Mouse (Mus musculus): ENCODE measurements at regions not wholly inside any gene's neighbourhood (a gene's known extent, or its start where the extent isn't known, plus 50 kb on each side); places are given as distances from the start of the nearest gene placed in this dataset.
"Not testable (repeated sequence)": the region's sequence is repeated elsewhere in the genome, so short reads cannot be mapped to it uniquely, and the experiment has no call there.

DNA sequence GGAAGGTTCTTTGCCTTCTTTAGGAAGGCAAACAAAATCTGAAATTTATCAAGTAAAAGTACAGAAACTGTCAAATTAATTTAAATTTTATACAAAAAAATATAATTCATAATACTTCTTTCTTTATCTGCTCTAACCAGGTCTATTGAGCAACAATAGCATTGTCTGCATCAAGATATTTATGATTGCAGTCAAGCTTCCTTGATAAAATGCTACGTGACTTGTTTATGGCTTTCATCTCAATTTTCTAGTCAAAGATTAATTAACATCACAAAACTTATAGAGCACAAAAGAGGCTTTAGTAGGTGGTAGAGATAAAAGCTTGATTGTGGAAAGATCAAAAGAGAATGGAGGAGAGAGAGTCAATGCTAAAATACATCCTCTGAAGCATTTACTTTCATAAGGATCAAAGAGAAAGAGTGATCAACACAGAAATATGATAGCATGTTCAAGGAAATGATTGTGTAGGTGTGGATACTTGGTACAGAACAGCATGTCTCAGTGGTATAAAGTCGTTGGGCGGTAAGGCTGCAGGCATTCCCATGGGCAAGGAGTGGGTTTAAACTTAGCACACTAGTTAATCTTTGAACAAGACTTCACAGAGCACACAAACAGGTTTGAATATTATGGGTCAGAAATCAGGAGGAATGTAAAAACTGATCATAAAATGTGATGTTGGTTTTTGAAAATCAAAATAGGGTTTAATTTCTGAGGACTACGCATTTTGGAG, 164.3 kb upstream of the Speer4f2 start:
- no peak for DNase-seq (ENCODE audit: low spot score in 2 of 2)

DNA sequence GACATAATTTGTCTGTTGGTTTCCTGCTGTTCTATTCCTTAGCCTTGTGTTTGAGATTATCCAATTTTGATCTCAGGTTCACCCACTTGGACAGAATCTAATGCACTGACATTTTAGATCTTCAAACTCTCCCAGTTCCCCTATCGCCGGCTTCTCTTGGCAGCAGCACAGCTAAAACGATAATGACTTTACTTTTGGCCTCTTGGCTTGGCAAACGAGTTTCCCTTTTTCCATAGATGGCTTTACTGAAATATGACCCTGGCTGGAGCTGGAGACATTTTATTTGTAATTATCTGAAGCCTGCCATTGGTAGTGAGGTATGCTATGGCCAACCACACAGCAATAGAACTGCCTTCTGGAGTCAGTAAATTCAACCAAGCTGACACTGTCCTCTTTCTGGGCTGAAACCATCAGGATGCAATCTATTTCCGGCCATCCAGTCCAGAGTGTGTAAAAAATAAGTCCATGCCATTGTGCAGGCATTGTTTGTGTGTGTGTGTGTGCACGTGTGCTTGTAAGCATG, 162.2 kb upstream of the Speer4f2 start:
- DNase-seq (ENCODE audit: low spot score in 2 of 2) = no peak

GRCm38 (mm10) chr5:17223542-17223941, 149.4 kb upstream of the Speer4f2 start:
- DNase-seq (ENCODE audit: low spot score in 2 of 2) = not testable (repeated sequence)

DNA sequence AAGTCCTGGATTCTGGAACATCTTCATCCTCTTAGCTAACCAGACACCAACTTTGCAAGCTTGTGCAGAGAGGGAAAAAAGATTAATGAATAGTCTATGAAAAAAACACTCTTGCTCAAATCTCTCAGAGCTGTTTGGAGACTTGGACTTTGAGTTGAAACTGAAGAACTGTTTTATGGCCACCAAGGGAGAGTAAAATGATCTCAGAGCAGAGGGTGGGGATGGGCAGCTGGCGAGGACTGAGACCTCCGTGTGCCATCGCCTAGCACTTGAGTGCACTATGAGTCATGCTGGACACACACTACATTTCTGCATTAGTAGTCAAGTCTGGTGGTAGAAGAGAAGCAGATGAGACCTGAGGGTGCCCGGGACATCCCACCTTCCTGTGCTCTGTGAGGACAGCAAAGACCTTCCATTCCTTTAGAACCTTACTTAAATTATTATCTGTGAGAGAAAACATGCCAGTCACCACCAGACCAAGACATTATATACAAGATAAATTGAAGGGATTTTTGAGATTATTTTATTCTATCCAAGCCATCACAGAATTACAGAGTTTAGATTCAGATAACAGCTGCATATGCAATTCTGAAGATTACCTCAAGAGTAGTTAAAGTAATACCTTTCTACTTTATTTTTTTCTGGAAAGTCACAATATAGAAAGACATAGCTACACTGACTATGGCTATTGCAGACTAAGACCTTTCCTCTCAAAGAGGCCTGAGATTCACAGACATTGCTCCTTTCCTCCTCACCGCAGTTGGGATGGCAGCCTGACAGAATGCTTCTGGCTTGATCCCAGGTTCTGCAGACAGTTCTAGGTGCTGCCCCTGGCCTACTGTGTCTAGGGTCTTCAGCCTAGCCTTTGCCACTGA, 125.0 kb upstream of the Speer4f2 start:
- no peak for DNase-seq (ENCODE audit: low spot score in 2 of 2)

GRCm38 (mm10) chr5:17260541-17261325, 112.2 kb upstream of the Speer4f2 start:
- no peak for DNase-seq (ENCODE audit: low spot score in 2 of 2)

DNA sequence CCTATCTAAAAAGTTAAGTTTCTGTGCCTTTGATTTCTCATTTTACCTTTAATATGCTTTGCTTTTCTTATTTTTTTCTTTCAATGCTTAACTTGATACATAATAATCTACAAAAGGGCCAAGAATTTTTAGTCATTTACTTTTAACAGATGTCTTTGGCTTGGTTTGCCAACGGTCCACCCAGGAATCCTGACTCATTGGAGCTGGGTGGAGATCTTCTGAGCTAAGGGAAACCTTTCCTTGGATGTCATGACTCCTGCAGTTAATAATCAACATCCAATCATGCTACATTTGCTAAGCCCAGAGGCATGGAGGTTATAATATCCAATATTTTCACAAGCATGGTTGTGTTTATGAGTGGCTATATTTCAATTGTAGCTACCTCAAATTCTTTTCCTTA, 110.9 kb upstream of the Speer4f2 start:
- no peak for DNase-seq (ENCODE audit: low spot score in 2 of 2)

DNA sequence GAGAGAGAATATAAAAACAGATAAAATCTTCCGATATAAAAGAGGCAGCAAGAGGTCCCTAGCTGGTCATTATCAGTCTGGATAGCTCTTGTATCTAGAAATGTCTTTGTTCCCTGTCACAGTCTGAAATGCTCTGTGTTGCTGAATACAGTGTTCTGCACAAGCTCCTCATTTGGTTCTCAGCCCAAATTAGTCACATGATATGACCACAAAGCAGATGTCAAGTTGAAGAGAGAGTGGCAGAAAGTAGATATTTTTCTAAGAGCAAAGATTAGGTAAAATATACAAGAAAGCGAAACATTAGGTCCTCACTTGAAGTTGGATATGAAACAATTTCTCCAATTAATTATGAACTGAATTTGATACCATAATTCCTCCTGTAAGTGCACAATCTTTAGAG, 101.8 kb upstream of the Speer4f2 start:
- no peak for DNase-seq (ENCODE audit: low spot score in 2 of 2)

GRCm38 (mm10) chr5:17271722-17272479, 101.1 kb upstream of the Speer4f2 start:
- DNase-seq (ENCODE audit: low spot score in 2 of 2) = no peak

DNA sequence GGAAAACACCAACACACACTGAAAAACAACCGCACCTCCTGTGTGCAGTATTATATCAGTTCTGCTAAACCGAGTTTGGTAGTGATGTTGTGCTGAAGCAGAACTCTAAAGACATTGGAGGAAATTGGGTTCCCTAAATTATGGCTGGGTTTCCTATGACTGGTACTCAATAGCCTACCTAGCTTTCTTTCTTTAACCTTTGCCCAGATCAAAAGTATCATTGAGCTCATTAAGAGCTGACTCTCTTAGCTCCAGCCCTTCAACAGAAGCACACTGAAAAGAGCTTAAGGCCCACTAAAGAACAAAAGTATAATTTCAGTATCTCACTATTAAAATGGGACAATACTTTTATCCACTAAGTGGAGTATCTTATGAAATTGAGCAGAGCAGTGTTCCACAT, 97.6 kb upstream of the Speer4f2 start:
- DNase-seq (ENCODE audit: low spot score in 2 of 2) = no peak

GRCm38 (mm10) chr5:17276782-17277578, 96.0 kb upstream of the Speer4f2 start:
- DNase-seq (ENCODE audit: low spot score in 2 of 2) = no peak

GRCm38 (mm10) chr5:17280203-17280602, 92.8 kb upstream of the Speer4f2 start:
- DNase-seq (ENCODE audit: low spot score in 2 of 2) = no peak

GRCm38 (mm10) chr5:17280951-17281350, 92.0 kb upstream of the Speer4f2 start:
- no peak for DNase-seq (ENCODE audit: low spot score in 2 of 2)

GRCm38 (mm10) chr5:17289028-17289427, 84.0 kb upstream of the Speer4f2 start:
- DNase-seq (ENCODE audit: low spot score in 2 of 2) = no peak

DNA sequence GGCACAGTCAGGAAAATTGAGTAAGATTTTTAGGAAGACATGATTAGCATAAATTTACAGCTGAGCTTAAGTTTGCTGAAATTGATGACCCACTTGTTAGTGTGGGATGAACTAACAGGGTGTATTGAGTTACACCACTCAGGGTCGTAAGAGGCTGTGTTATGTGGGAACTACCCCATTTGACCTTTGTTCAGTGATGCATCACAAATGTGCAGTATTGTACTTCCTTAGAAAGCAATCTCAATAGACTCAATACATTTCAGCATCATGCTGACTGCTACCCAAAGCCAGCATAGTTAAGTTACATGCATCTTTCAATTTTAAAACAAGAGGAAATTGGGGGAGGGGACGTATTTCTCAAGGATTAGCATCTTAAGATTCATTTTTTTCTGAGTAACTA, 80.4 kb upstream of the Speer4f2 start:
- DNase-seq (ENCODE audit: low spot score in 2 of 2) = no peak

GRCm38 (mm10) chr5:17296571-17297035, 76.4 kb upstream of the Speer4f2 start:
- DNase-seq (ENCODE audit: low spot score in 2 of 2) = no peak

GRCm38 (mm10) chr5:17299846-17300245, 73.1 kb upstream of the Speer4f2 start:
- DNase-seq (ENCODE audit: low spot score in 2 of 2) = no peak

GRCm38 (mm10) chr5:17321501-17321900, 51.5 kb upstream of the Speer4f2 start:
- no peak for DNase-seq (ENCODE audit: low spot score in 2 of 2)

Data from frontal cortex, postnatal 25 days (tissue).